Mouse (Mus musculus) left cerebral cortex, postnatal 36 days (tissue): Measurements from ENCODE around the gene Gm17535. TPM values are rescaled to one million over a fixed set of nuclear protein-coding genes. Genes with fewer than 3 reads are reported as not detected.
A peak's percentile ranks its signal among the peaks of the same experiment; 100 is the strongest.
"Not testable (repeated sequence)": the region's sequence is repeated elsewhere in the genome, so short reads cannot be mapped to it uniquely, and the experiment has no call there.

Experiments used
- DNase-seq, 2 experiments: peaks; one replicate each; pipeline ENCODE4 v3.0.0; 2021 to 2022; ENCODE audit warnings: low spot score in 2 of 2, mixed read lengths in 1 of 2
- intact Hi-C: fragments of 180-260 bp; cut with DNase I; formaldehyde crosslinking; loops from one replicate; pipeline ENCODE4 v1.15.1; 2025
- total RNA-seq, 2 experiments: library from RNA; stranded (reverse); gene quantifications; 2 replicates each; pipeline ENCODE4 v1.2.3; 2021

The Gm17535 gene
- not detected for total RNA-seq

DNA sequence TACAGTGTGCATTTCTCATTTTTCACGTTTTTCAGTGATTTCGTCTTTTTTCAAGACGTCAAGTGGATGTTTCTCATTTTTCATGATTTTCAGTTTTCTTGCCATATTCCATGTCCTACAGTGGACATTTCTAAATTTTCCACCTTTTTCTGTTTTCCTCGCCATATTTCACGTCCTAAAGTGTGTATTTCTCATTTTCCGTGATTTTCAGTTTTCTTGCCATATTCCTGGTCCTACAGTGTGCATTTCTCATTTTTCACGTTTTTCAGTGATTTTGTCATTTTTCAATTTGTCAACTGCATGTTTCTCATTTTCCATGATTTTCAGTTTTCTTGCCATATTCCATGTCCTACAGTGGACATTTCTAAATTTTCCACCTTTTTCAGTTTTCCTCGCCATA, at the start of gene Gm17535:
TSS of gene Gm17535 (plus strand) at position 301 of the 400 bp plus-strand sequence.
- DNase-seq, intact Hi-C loops: not testable (repeated sequence)

DNA sequence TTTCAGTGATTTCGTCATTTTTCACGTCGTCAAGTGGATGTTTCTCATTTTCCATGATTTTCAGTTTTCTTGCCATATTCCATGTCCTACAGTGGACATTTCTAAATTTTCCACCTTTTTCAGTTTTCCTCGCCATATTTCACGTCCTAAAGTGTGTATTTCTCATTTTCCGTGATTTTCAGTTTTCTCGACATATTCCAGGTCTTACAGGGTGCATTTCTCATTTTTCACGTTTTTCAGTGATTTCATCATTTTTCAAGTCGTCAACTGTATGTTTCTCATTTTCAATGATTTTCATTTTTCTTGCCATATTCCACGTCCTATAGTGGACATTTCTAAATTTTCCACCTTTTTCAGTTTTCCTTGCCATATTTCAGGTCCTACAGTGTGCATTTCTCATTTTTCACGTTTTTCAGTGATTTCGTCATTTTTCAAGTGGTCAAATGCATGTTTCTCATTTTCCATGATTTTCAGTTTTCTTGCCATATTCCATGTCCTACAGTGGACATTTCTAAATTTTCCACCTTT, 33.9 kb upstream of the Gm17535 start, which contains the start of gene Gm10722:
TSS of gene Gm10722 (plus strand) at position 478 of the 528 bp plus-strand sequence.
- intact Hi-C loops: not testable (repeated sequence)

DNA sequence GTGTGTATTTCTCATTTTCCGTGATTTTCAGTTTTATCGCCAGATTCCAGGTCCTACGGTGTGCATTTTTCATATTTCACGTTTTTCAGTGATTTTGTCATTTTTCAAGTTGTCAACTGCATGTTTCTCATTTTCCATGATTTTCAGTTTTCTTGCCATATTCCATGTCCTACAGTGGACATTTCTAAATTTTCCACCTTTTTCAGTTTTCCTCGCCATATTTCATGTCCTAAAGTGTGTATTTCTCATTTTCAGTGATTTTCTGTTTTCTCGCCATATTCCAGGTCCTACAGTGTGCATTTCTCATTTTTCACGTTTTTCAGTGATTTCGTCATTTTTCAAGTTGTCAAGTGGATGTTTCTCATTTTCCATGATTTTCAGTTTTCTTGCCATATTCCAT, 33.4 kb upstream of the Gm17535 start:
- intact Hi-C loops: not testable (repeated sequence)
- DNase-seq: peak in 1 of 2 experiments; percentile 3

More for the DNA sequence above, 33.9 kb upstream of the Gm17535 start, which contains the start of gene Gm10722:
- peak in 1 of 2 experiments; percentile 23 for DNase-seq

DNA sequence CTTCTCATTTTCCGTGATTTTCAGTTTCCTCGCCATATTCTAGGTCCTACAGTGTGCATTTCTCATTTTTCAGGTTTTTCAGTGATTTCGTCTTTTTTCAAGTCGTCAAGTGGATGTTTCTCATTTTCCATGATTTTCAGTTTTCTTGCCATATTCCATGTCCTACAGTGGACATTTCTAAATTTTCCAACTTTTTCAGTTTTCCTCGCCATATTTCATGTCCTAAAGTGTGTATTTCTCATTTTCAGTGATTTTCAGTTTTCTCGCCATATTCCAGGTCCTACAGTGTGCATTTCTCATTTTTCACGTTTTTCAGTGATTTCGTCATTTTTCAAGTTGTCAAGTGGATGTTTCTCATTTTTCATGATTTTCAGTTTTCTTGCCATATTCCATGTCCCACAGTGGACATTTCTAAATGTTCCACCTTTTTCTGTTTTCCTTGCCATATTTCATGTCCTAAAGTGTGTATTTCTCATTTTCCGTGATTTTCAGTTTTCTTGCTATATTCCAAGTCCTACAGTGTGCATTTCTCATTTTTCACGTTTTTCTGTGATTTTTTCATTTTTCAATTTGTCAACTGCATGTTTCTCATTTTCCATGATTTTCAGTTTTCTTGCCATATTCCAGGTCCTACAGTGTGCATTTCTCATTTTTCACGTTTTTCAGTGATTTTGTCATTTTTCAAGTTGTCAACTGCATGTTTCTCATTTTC, 32.3 kb upstream of the Gm17535 start:
- DNase-seq: peak; percentile 78 to 91
- intact Hi-C loops: not testable (repeated sequence)

DNA sequence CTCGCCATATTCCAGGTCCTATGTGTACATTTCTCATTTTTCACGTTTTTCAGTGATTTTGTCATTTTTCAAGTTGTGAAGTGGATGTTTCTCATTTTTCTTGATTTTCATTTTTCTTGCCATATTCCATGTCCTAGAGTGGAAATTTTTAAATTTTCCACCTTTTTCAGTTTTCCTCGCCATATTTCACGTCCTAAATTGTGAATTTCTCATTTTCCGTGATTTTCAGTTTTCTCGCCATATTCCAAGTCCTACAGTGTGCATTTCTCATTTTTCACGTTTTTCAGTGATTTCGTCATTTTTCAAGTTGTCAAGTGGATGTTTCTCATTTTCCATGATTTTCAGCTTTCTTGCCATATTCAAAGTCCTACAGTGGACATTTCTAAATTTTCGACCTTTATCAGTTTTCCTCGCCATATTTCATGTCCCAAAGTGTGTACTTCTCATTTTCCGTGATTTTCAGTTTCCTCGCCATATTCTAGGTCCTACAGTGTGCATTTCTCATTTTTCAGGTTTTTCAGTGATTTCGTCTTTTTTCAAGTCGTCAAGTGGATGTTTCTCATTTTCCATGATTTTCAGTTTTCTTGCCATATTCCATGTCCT, 31.5 kb upstream of the Gm17535 start, which contains the start of gene Gm11168:
TSS of gene Gm11168 (plus strand) at position 553 of the 603 bp plus-strand sequence.
- DNase-seq, intact Hi-C loops: not testable (repeated sequence)

DNA sequence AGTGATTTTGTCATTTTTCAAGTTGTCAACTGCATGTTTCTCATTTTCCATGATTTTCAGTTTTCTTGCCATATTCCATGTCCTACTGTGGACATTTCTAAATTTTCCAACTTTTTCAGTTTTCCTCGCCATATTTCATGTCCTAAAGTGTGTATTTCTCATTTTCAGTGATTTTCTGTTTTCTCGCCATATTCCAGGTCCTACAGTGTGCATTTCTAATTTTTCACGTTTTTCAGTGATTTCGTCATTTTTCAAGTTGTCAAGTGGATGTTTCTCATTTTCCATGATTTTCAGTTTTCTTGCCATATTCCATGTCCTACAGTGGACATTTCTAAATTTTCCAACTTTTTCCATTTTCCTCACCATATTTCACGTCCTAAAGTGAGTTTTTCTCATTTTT, 28.2 kb upstream of the Gm17535 start:
- intact Hi-C loops, DNase-seq: not testable (repeated sequence)

DNA sequence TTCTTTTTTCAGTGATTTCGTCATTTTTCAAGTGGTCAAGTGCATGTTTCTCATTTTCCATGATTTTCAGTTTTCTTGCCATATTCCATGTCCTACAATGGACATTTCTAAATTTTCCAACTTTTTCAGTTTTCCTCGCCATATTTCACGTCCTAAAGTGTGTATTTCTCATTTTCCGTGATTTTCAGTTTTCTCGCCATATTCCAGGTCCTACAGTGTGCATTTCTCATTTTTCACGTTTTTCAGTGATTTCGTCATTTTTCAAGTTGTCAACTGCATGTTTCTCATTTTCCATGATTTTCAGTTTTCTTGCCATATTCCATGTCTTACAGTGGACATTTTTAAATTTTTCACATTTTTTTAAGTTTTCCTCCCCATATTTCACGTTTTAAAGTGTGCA, 27.8 kb upstream of the Gm17535 start:
- intact Hi-C loops: not testable (repeated sequence)
- DNase-seq: peak; percentile 69 to 94

DNA sequence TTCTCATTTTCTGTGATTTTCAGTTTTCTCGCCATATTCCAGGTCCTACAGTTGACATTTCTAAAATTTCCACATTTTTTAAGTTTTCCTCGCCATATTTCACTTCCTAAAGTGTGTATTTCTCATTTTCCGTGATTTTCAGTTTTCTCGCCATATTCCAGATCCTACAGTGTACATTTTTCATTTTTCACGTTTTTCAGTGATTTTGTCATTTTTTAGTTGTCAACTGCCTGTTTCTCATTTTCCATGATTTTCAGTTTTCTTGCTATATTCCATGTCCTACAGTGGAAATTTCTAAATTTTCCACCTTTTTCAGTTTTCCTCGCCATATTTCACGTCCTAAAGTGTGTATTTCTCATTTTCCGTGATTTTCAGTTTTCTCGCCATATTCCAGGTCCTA, 27.1 kb upstream of the Gm17535 start:
- intact Hi-C loops, DNase-seq: not testable (repeated sequence)

DNA sequence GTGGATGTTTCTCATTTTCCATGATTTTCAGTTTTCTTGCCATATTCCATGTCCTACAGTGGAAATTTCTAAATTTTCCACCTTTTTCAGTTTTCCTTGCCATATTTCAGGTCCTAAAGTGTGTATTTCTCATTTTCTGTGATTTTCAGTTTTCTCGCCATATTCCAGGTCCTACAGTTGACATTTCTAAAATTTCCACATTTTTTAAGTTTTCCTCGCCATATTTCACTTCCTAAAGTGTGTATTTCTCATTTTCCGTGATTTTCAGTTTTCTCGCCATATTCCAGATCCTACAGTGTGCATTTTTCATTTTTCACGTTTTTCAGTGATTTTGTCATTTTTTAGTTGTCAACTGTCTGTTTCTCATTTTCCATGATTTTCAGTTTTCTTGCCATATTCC, 25.1 kb upstream of the Gm17535 start:
- intact Hi-C loops, DNase-seq: not testable (repeated sequence)

DNA sequence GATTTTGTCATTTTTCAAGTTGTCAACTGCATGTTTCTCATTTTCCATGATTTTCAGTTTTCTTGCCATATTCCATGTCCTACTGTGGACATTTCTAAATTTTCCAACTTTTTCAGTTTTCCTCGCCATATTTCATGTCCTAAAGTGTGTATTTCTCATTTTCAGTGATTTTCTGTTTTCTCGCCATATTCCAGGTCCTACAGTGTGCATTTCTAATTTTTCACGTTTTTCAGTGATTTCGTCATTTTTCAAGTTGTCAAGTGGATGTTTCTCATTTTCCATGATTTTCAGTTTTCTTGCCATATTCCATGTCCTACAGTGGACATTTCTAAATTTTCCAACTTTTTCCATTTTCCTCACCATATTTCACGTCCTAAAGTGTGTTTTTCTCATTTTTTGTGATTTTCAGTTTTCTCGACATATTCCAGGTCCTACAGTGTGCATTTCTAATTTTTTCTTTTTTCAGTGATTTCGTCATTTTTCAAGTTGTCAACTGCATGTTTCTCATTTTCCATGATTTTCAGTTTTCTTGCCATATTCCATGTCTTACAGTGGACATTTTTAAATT, 22.3 kb upstream of the Gm17535 start:
- intact Hi-C loops, DNase-seq: not testable (repeated sequence)

DNA sequence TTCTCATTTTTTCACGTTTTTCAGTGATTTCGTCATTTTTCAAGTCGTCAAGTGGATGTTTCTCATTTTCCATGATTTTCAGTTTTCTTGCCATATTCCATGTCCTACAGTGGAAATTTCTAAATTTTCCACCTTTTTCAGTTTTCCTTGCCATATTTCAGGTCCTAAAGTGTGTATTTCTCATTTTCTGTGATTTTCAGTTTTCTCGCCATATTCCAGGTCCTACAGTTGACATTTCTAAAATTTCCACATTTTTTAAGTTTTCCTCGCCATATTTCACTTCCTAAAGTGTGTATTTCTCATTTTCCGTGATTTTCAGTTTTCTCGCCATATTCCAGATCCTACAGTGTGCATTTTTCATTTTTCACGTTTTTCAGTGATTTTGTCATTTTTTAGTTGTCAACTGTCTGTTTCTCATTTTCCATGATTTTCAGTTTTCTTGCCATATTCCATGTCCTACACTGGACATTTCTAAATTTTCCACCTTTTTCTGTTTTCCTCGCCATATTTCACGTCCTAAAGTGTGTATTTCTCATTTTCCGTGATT, 21.6 kb upstream of the Gm17535 start, which contains the start of gene Gm10721:
TSS of gene Gm10721 (plus strand) at position 408 of the 547 bp plus-strand sequence.
- intact Hi-C loops, DNase-seq: not testable (repeated sequence)

DNA sequence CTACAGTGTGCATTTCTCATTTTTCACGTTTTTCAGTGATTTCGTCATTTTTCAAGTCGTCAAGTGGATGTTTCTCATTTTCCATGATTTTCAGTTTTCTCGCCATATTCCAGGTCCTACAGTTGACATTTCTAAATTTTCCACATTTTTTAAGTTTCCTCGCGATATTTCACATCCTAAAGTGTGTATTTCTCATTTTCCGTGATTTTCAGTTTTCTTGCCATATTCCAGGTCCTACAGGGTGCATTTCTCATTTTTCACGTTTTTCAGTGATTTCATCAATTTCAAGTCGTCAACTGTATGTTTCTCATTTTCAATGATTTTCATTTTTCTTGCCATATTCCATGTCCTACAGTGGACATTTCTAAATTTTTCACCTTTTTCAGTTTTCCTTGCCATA, 19.0 kb upstream of the Gm17535 start, which contains the start of gene Gm10720:
TSS of gene Gm10720 (plus strand) at position 301 of the 400 bp plus-strand sequence.
- intact Hi-C loops, DNase-seq: not testable (repeated sequence)

DNA sequence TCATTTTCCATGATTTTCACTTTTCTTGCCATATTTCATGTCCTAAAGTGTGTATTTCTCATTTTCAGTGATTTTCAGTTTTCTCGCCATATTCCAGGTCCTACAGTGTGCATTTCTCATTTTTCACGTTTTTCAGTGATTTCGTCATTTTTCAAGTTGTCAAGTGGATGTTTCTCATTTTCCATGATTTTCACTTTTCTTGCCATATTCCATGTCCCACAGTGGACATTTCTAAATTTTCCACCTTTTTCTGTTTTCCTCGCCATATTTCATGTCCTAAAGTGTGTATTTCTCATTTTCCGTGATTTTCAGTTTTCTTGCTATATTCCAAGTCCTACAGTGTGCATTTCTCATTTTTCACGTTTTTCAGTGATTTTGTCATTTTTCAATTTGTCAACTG, 18.5 kb upstream of the Gm17535 start:
- intact Hi-C loops, DNase-seq: not testable (repeated sequence)

DNA sequence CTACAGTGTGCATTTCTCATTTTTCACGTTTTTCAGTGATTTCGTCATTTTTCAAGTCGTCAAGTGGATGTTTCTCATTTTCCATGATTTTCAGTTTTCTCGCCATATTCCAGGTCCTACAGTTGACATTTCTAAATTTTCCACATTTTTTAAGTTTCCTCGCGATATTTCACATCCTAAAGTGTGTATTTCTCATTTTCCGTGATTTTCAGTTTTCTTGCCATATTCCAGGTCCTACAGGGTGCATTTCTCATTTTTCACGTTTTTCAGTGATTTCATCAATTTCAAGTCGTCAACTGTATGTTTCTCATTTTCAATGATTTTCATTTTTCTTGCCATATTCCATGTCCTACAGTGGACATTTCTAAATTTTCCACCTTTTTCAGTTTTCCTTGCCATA, 17.3 kb upstream of the Gm17535 start, which contains the start of gene Gm10719:
TSS of gene Gm10719 (plus strand) at position 301 of the 400 bp plus-strand sequence.
- DNase-seq, intact Hi-C loops: not testable (repeated sequence)

DNA sequence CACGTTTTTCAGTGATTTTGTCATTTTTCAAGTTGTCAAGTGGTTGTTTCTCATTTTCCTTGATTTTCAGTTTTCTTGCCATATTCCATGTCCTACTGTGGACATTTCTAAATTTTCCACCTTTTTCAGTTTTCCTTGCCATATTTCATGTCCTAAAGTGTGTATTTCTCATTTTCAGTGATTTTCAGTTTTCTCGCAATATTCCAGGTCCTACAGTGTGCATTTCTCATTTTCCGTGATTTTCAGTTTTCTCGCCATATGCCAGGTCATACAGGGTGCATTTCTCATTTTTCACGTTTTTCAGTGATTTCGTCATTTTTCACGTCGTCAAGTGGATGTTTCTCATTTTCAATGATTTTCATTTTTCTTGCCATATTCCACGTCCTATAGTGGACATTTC, 15.5 kb upstream of the Gm17535 start:
- intact Hi-C loops, DNase-seq: not testable (repeated sequence)

DNA sequence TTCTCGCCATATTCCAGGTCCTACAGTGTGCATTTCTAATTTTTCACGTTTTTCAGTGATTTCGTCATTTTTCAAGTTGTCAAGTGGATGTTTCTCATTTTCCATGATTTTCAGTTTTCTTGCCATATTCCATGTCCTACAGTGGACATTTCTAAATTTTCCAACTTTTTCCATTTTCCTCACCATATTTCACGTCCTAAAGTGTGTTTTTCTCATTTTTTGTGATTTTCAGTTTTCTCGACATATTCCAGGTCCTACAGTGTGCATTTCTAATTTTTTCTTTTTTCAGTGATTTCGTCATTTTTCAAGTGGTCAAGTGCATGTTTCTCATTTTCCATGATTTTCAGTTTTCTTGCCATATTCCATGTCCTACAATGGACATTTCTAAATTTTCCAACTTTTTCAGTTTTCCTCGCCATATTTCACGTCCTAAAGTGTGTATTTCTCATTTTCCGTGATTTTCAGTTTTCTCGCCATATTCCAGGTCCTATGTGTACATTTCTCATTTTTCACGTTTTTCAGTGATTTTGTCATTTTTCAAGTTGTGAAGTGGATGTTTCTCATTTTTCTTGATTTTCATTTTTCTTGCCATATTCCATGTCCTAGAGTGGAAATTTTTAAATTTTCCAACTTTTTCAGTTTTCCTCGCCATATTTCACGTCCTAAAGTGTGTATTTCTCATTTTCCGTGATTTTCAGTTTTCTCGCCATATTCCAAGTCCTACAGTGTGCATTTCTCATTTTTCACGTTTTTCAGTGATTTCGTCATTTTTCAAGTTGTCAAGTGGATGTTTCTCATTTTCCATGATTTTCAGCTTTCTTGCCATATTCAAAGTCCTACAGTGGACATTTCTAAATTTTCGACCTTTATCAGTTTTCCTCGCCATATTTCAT, 14.3 kb upstream of the Gm17535 start:
- intact Hi-C loops: not testable (repeated sequence)
- DNase-seq: peak in 1 of 2 experiments; percentile 10

DNA sequence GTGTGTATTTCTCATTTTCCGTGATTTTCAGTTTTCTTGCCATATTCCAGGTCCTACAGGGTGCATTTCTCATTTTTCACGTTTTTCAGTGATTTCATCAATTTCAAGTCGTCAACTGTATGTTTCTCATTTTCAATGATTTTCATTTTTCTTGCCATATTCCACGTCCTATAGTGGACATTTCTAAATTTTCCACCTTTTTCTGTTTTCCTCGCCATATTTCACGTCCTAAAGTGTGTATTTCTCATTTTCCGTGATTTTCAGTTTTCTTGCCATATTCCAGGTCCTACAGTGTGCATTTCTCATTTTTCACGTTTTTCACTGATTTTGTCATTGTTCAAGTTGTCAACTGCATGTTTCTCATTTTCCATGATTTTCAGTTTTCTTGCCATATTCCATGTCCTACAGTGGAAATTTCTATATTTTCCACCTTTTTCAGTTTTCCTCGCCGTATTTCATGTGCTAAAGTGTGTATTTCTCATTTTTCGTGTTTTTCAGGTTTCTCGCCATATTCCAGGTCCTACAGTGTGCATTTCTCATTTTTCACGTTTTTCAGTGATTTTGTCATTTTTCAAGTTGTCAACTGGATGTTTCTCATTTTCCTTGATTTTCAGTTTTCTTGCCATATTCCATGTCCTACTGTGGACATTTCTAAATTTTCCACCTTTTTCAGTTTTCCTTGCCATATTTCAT, 11.9 kb upstream of the Gm17535 start:
- intact Hi-C loops: not testable (repeated sequence)
- DNase-seq: peak in 1 of 2 experiments; percentile 44
